ENCODE assay signal across 26 mouse cellular contexts in genomic region chr17:71169639-71170038, GRCm38 (mm10). TPM values are rescaled to one million over a fixed set of nuclear protein-coding genes. Genes with fewer than 3 reads are reported as not detected.
A peak's percentile ranks its signal among the peaks of the same experiment; 100 is the strongest.
DNase-seq lines count a peak whose midpoint lies in the region; ATAC-seq and TF ChIP-seq lines count a peak whose summit lies in the region.
"Had no signal": no experiment of that assay in that cellular context is flagged by ENCODE, and none has a peak within 500 bp of the region (broad histone marks: within the 10 kb centered on the region; RNA-seq: fewer than 3 reads in every experiment).

No protein-coding gene starts in this region.

- H3K36me3 ChIP-seq in kidney, adult 2 months (ENCODE audit: control insufficient read depth, insufficient read depth, low read length): no peaks in the 10 kb centered on the region
- no peaks in the 10 kb centered on the region for H3K36me3 ChIP-seq in liver, embryonic 13.5 days
- no peaks in the 10 kb centered on the region for H3K36me3 ChIP-seq in midbrain, embryonic 10.5 days
- H3K36me3 ChIP-seq in midbrain, postnatal 0 days (ENCODE audit: insufficient read depth, low read length): no peaks in the 10 kb centered on the region
- H3K36me3 ChIP-seq: forebrain, embryonic 15.5 days; heart, embryonic 12.5 days; hindbrain, embryonic 15.5 days; kidney, embryonic 15.5 days; limb, embryonic 13.5 days; midbrain, embryonic 12.5 days; stomach, embryonic 15.5 days had no signal

- H3K27me3 ChIP-seq in kidney, adult 2 months (replicated peaks; ENCODE audit: control insufficient read depth, insufficient read depth, low read length): no peaks in the 10 kb centered on the region
- no peaks in the 10 kb centered on the region for H3K27me3 ChIP-seq in liver, embryonic 13.5 days
- H3K27me3 ChIP-seq in midbrain, embryonic 10.5 days (ENCODE audit: low read depth, poor library complexity, severe bottlenecking): no peaks in the 10 kb centered on the region
- no peaks in the 10 kb centered on the region for H3K27me3 ChIP-seq in midbrain, postnatal 0 days (ENCODE audit: insufficient read depth, low read length)
- H3K27me3 ChIP-seq: forebrain, embryonic 15.5 days; heart, embryonic 12.5 days; hindbrain, embryonic 15.5 days; kidney, embryonic 15.5 days; limb, embryonic 13.5 days; midbrain, embryonic 12.5 days; stomach, embryonic 15.5 days had no signal

- H3K9me3 ChIP-seq in liver, embryonic 13.5 days (replicated peaks): no peaks in the 10 kb centered on the region
- no peaks in the 10 kb centered on the region for H3K9me3 ChIP-seq in midbrain, embryonic 10.5 days (replicated peaks)
- no peaks in the 10 kb centered on the region for H3K9me3 ChIP-seq in midbrain, postnatal 0 days (ENCODE audit: low read length)
- H3K9me3 ChIP-seq: forebrain, embryonic 15.5 days; heart, embryonic 12.5 days; hindbrain, embryonic 15.5 days; kidney, embryonic 15.5 days; limb, embryonic 13.5 days; midbrain, embryonic 12.5 days; stomach, embryonic 15.5 days had no signal

- WGBS in kidney, adult 2 months: 71% methylated on average over 1 of the region's 1 CpGs
- 79% methylated on average over 1 of the region's 1 CpGs for WGBS in liver, embryonic 13.5 days (ENCODE audit: insufficient replicate concordance)
- 87% methylated on average over 1 of the region's 1 CpGs for WGBS in midbrain, embryonic 10.5 days
- WGBS in midbrain, postnatal 0 days: 88% methylated on average over 1 of the region's 1 CpGs

- no peak for TF ChIP-seq CTCF in kidney, adult 2 months (conservative IDR thresholded peaks at IDR 0.05; ENCODE audit: insufficient read depth, insufficient read length, low read depth, low read length)
- no peak for TF ChIP-seq CTCF in midbrain, postnatal 0 days (IDR thresholded peaks at IDR 0.05)

- no peak for ATAC-seq in liver, embryonic 13.5 days (ENCODE audit: low read depth)
- no peak for ATAC-seq in midbrain, postnatal 0 days (ENCODE audit: low FRiP score)
- ATAC-seq in monocyte, adult 5-6 weeks (replicated peaks; ENCODE audit: insufficient number of reproducible peaks, low FRiP score, low TSS enrichment, poor library complexity, severe bottlenecking): no peak
- ATAC-seq: CD4-positive, CD25-positive, alpha-beta regulatory T cell, adult 4 months; forebrain, embryonic 15.5 days; inflammation-experienced regulatory T-cells, adult 6 months had no signal

- H3K27ac ChIP-seq in kidney, adult 2 months (ENCODE audit: insufficient read depth, low read depth, low read length): peak overlapping the region; percentile 9; the same call in 1 of the 2 replicates
- H3K27ac ChIP-seq in liver, embryonic 13.5 days: peak overlapping the region; percentile 77
- no peak overlapping the region for H3K27ac ChIP-seq in midbrain, embryonic 10.5 days (replicated peaks)
- H3K27ac ChIP-seq in midbrain, postnatal 0 days (ENCODE audit: low read depth, low read length): no peak overlapping the region
- H3K27ac ChIP-seq: forebrain, embryonic 15.5 days; hindbrain, embryonic 15.5 days; kidney, embryonic 15.5 days; limb, embryonic 13.5 days; midbrain, embryonic 12.5 days; stomach, embryonic 15.5 days had no signal

- H3K9ac ChIP-seq in liver, embryonic 13.5 days: no peak overlapping the region
- no peak overlapping the region for H3K9ac ChIP-seq in midbrain, postnatal 0 days (replicated peaks; ENCODE audit: low read length, poor library complexity, severe bottlenecking)
- H3K9ac ChIP-seq: forebrain, embryonic 15.5 days; heart, embryonic 12.5 days; hindbrain, embryonic 15.5 days; kidney, embryonic 15.5 days; limb, embryonic 13.5 days; midbrain, embryonic 12.5 days; stomach, embryonic 15.5 days had no signal

- no peak overlapping the region for H3K4me2 ChIP-seq in liver, embryonic 13.5 days
- H3K4me2 ChIP-seq in midbrain, postnatal 0 days (ENCODE audit: low read depth, low read length, poor library complexity, severe bottlenecking): no peak overlapping the region
- H3K4me2 ChIP-seq: forebrain, embryonic 15.5 days; heart, embryonic 12.5 days; hindbrain, embryonic 15.5 days; kidney, embryonic 15.5 days; limb, embryonic 13.5 days; midbrain, embryonic 12.5 days; stomach, embryonic 15.5 days had no signal

- no peak overlapping the region for H3K4me3 ChIP-seq in kidney, adult 2 months (ENCODE audit: insufficient read depth, low read depth, low read length)
- H3K4me3 ChIP-seq in liver, embryonic 13.5 days (replicated peaks): no peak overlapping the region
- no peak overlapping the region for H3K4me3 ChIP-seq in midbrain, embryonic 10.5 days
- H3K4me3 ChIP-seq in midbrain, postnatal 0 days (ENCODE audit: low read depth, low read length): no peak overlapping the region
- H3K4me3 ChIP-seq: forebrain, embryonic 15.5 days; heart, embryonic 12.5 days; hindbrain, embryonic 15.5 days; kidney, embryonic 15.5 days; limb, embryonic 13.5 days; midbrain, embryonic 12.5 days; stomach, embryonic 15.5 days had no signal

- H3K4me1 ChIP-seq in kidney, adult 2 months (ENCODE audit: control insufficient read depth, insufficient read depth, low read length): no peaks in the 10 kb centered on the region
- peaks cover 55% of the 10 kb centered on the region for H3K4me1 ChIP-seq in liver, embryonic 13.5 days (replicated peaks)
- no peaks in the 10 kb centered on the region for H3K4me1 ChIP-seq in midbrain, embryonic 10.5 days
- no peaks in the 10 kb centered on the region for H3K4me1 ChIP-seq in midbrain, postnatal 0 days (ENCODE audit: insufficient read depth, low read length)
- H3K4me1 ChIP-seq: forebrain, embryonic 15.5 days; hindbrain, embryonic 15.5 days; limb, embryonic 13.5 days; midbrain, embryonic 12.5 days; stomach, embryonic 15.5 days had no signal

- TF ChIP-seq POLR2A in kidney, adult 2 months (IDR thresholded peaks at IDR 0.05; ENCODE audit: low read depth, low read length): no peak

- DNase-seq in kidney, adult 2 months: no peak
- DNase-seq in kidney, postnatal 36 days: no peak
- DNase-seq in liver, embryonic 13.5 days: no peak
- DNase-seq in liver: no peak
- peak; percentile 1 for DNase-seq in midbrain, embryonic 10.5 days (ENCODE audit: low spot score)
- no peak for DNase-seq in midbrain, postnatal 0 days (ENCODE audit: low spot score)
- DNase-seq: adrenal gland, postnatal 14 days; cerebellum, adult 11 months; cerebellum, adult 9-10 months; cerebellum, postnatal 36 days; gastrocnemius, postnatal 25 days; heart, adult 18-20 months; heart, postnatal 4 days; lung, postnatal 10 days; retina, postnatal 1 day; right cerebral cortex, postnatal 14 days had no signal

RNA-seq across cellular contexts. Expression of gene Lpin2, which starts 12.7 kb away (rescaled TPM):
- 17.7 and 20.5 TPM in 2 replicates for polyA plus RNA-seq in kidney, adult 2 months (2012; rRNA removed)
- polyA plus RNA-seq in liver, embryonic 13.5 days (2015; fragmentation: Nextera tagmentation; extraction: Ambion mirVana): 38.0 and 43.2 TPM in 2 replicates
- polyA plus RNA-seq in midbrain, embryonic 10.5 days (2016; fragmentation: Nextera tagmentation; extraction: Ambion mirVana): 34.5 and 37.3 TPM in 2 replicates
- total RNA-seq in midbrain, postnatal 0 days (2014; rRNA removed): 53.4 and 61.7 TPM in 2 replicates
- polyA plus RNA-seq in midbrain, postnatal 0 days (2015; fragmentation: Nextera tagmentation; extraction: Ambion mirVana): 33.0 and 39.1 TPM in 2 replicates
- total RNA-seq in monocyte, adult 5-6 weeks (2017): 60.3 to 91.9 TPM (median 84.4 TPM) in 3 replicates

Comparison
In these comparisons a context has a peak if more than half of its experiments do, and no peak if none do; other contexts are left out.
1. H3K27ac ChIP-seq: peak in kidney, adult 2 months (single experiment) and liver, embryonic 13.5 days (single experiment); none in midbrain, embryonic 10.5 days (single experiment) and midbrain, postnatal 0 days (single experiment).